Comparison of ENCODE assay signal across 9 mouse cellular contexts in the genomic region with DNA sequence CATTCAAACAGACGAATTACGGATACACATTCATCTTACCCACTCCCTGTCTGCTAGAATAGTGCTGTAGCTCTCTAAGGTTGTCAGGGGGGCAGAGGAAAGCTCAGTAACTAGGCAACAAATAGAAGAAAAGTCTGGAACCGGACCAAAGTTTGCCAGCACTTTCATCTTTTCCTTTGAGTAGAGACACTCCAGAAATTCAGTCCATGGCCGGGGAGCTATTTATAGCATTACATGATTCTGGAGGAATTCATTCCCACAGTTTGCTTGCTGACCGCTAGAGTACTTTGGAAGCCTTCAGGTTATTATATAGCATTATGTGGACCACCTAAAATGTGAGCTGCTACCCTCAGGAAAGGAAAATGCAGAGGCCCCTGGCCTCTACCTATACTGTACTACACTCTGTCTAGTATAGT. TPM values are rescaled to one million over a fixed set of nuclear protein-coding genes. Genes with fewer than 3 reads are reported as not detected.
DNase-seq lines count a peak whose midpoint lies in the region; ATAC-seq and TF ChIP-seq lines count a peak whose summit lies in the region.
"Had no signal": no experiment of that assay in that cellular context is flagged by ENCODE, and none has a peak within 500 bp of the region (broad histone marks: within the 10 kb centered on the region; RNA-seq: fewer than 3 reads in every experiment).

No protein-coding gene starts in this region.

- H3K4me2 ChIP-seq in lung, embryonic 14.5 days = peak overlapping the region; percentile 21; the same call in 1 of the 2 replicates
- H3K4me2 ChIP-seq in hindbrain, postnatal 0 days (ENCODE audit: low read depth, low read length) = no peak overlapping the region
- no peak overlapping the region for H3K4me2 ChIP-seq in stomach, embryonic 14.5 days (replicated peaks; ENCODE audit: low read depth, low read length)

- peak; percentile 54 for DNase-seq in adrenal gland, adult 2 months
- no peak for DNase-seq in adrenal gland, adult 18-20 months (ENCODE audit: low spot score in 2 of 2)
- peak; percentile 90 for DNase-seq in lung, embryonic 14.5 days
- no peak for DNase-seq in lung, adult 2 months
- peak; percentile 62 for DNase-seq in hindbrain, postnatal 0 days (ENCODE audit: low spot score)
- DNase-seq in right cerebral cortex, postnatal 4 days = no peak
- DNase-seq in c-Kit-positive CD71-positive TER-119-positive erythroid progenitor cells, embryonic 14.5 days (ENCODE audit: low spot score) = no peak

- H3K27me3 ChIP-seq in lung, embryonic 14.5 days (ENCODE audit: insufficient read depth, low read length) = no peaks in the 10 kb centered on the region
- no peaks in the 10 kb centered on the region for H3K27me3 ChIP-seq in hindbrain, postnatal 0 days (ENCODE audit: insufficient read depth, low read length)
- no peaks in the 10 kb centered on the region for H3K27me3 ChIP-seq in stomach, embryonic 14.5 days (ENCODE audit: control insufficient read depth, insufficient read depth, low read length)

- H3K27ac ChIP-seq in lung, embryonic 14.5 days (ENCODE audit: low read depth) = peak overlapping the region; percentile 77
- H3K27ac ChIP-seq in hindbrain, postnatal 0 days = peak overlapping the region; percentile 45
- H3K27ac ChIP-seq in stomach, embryonic 14.5 days (ENCODE audit: low read length) = peak overlapping the region; percentile 12
- H3K27ac ChIP-seq: macrophage had no signal

- 13% methylated on average over 5 of the region's 5 CpGs for WGBS in lung, embryonic 14.5 days
- WGBS in lung, adult 2 months = 36% methylated on average over 5 of the region's 5 CpGs
- 22% methylated on average over 5 of the region's 5 CpGs for WGBS in hindbrain, postnatal 0 days
- 29% methylated on average over 5 of the region's 5 CpGs for WGBS in stomach, embryonic 14.5 days

- no peaks in the 10 kb centered on the region for H3K9me3 ChIP-seq in lung, embryonic 14.5 days (ENCODE audit: low read depth, low read length)
- no peaks in the 10 kb centered on the region for H3K9me3 ChIP-seq in hindbrain, postnatal 0 days (ENCODE audit: low read length)
- no peaks in the 10 kb centered on the region for H3K9me3 ChIP-seq in stomach, embryonic 14.5 days (ENCODE audit: control insufficient read depth, low read depth, low read length)

- no peaks in the 10 kb centered on the region for H3K36me3 ChIP-seq in lung, embryonic 14.5 days (ENCODE audit: insufficient read depth)
- H3K36me3 ChIP-seq in hindbrain, postnatal 0 days (ENCODE audit: insufficient read depth, low read length) = no peaks in the 10 kb centered on the region
- H3K36me3 ChIP-seq in stomach, embryonic 14.5 days (ENCODE audit: control insufficient read depth, insufficient read depth, low read length) = no peaks in the 10 kb centered on the region

- TF ChIP-seq POLR2A in lung, adult 2 months (IDR thresholded peaks at IDR 0.05; ENCODE audit: borderline replicate concordance, extremely low read depth, low read depth, low read length) = no peak

- TF ChIP-seq CTCF in lung, embryonic 14.5 days (IDR thresholded peaks at IDR 0.05; ENCODE audit: low read depth) = peak; percentile 29; the same call in 1 of the 2 replicates
- TF ChIP-seq CTCF in lung, adult 2 months (IDR thresholded peaks at IDR 0.05; ENCODE audit: insufficient read depth, low read length) = no peak
- 0 out of 2 replicates have a peak, but pooled peaks have one; percentile 6 for TF ChIP-seq CTCF in hindbrain, postnatal 0 days (IDR thresholded peaks at IDR 0.05; ENCODE audit: low read depth)

- ATAC-seq in lung, embryonic 14.5 days (ENCODE audit: insufficient read depth) = peak; percentile 84
- ATAC-seq in hindbrain, postnatal 0 days = peak; percentile 79
- ATAC-seq in stomach, embryonic 14.5 days (ENCODE audit: insufficient number of reproducible peaks, insufficient read depth, low FRiP score, low read depth) = peak; percentile 49; the same call in 1 of the 2 replicates

- peaks cover 11% of the 10 kb centered on the region for H3K4me1 ChIP-seq in lung, embryonic 14.5 days (ENCODE audit: insufficient read depth)
- H3K4me1 ChIP-seq in lung, adult 2 months (ENCODE audit: control insufficient read depth, insufficient read depth, low read length) = peaks cover 26% of the 10 kb centered on the region
- peaks cover 8% of the 10 kb centered on the region for H3K4me1 ChIP-seq in hindbrain, postnatal 0 days (ENCODE audit: insufficient read depth, low read length)
- H3K4me1 ChIP-seq in stomach, embryonic 14.5 days (ENCODE audit: control insufficient read depth, insufficient read depth, low read length) = peaks cover 13% of the 10 kb centered on the region; the same call in 1 of the 2 replicates

- H3K4me3 ChIP-seq in lung, embryonic 14.5 days (ENCODE audit: low read depth, low read length) = no peak overlapping the region
- H3K4me3 ChIP-seq in lung, adult 2 months (replicated peaks; ENCODE audit: extremely low read depth, low read depth, low read length) = no peak overlapping the region
- no peak overlapping the region for H3K4me3 ChIP-seq in hindbrain, postnatal 0 days (ENCODE audit: low read length)
- H3K4me3 ChIP-seq in stomach, embryonic 14.5 days (ENCODE audit: low read depth, low read length) = no peak overlapping the region

- H3K9ac ChIP-seq in lung, embryonic 14.5 days = no peak overlapping the region
- H3K9ac ChIP-seq in hindbrain, postnatal 0 days (replicated peaks; ENCODE audit: low read length) = no peak overlapping the region
- H3K9ac ChIP-seq in stomach, embryonic 14.5 days (replicated peaks; ENCODE audit: low read depth, low read length) = no peak overlapping the region

RNA-seq across cellular contexts. Expression of a gene that starts 43.0 kb away (rescaled TPM):
- 100 to 1,000 TPM; 101 to 116 TPM for total RNA-seq in adrenal gland, adult 2 months (2021)
- 112 and 134 TPM in 2 replicates for polyA plus RNA-seq in adrenal gland, adult 2 months (2012; rRNA removed)
- total RNA-seq in adrenal gland, adult 18-20 months (2021) = 10 to 100 TPM; 90.2 to 95.1 TPM
- 43.2 and 44.8 TPM in 2 replicates for polyA plus RNA-seq in lung, embryonic 14.5 days (2014; fragmentation: Nextera tagmentation; extraction: Ambion mirVana)
- 56.8 and 61.4 TPM in 2 replicates for polyA plus RNA-seq in lung, adult 2 months (2012; rRNA removed)
- total RNA-seq in hindbrain, postnatal 0 days (2014; rRNA removed) = 137 and 178 TPM in 2 replicates
- polyA plus RNA-seq in hindbrain, postnatal 0 days (2015; fragmentation: Nextera tagmentation; extraction: Ambion mirVana) = 95.3 and 97.8 TPM in 2 replicates
- polyA plus RNA-seq in stomach, embryonic 14.5 days (2014; fragmentation: Nextera tagmentation; extraction: Ambion mirVana) = 49.0 and 51.7 TPM in 2 replicates

Comparison
In these comparisons a context has a peak if more than half of its experiments do, and no peak if none do; other contexts are left out.
1. DNase-seq: peak in adrenal gland, adult 2 months (single experiment), lung, embryonic 14.5 days (single experiment) and hindbrain, postnatal 0 days (single experiment); none in adrenal gland, adult 18-20 months (0 of 2), lung, adult 2 months (single experiment), right cerebral cortex, postnatal 4 days (single experiment) and c-Kit-positive CD71-positive TER-119-positive erythroid progenitor cells, embryonic 14.5 days (single experiment).
2. H3K27ac ChIP-seq: peak in every context shown above with its lines; median percentile 77 in lung, embryonic 14.5 days; 45 in hindbrain, postnatal 0 days; 12 in stomach, embryonic 14.5 days.
3. Peak in every context shown above with its lines, with median percentiles within 50 percentile points of each other: ATAC-seq.